Mouse (Mus musculus) heart, adult 2 months (tissue): Measurements from ENCODE around the gene Rasgef1b. TPM values are rescaled to one million over a fixed set of nuclear protein-coding genes. Genes with fewer than 3 reads are reported as not detected.

Source experiments
- DNase-seq, 2 experiments: peaks; one replicate each; pipeline ENCODE4 v3.0.0; 2021
- H3K27ac ChIP-seq: fragments of 200-600 bp; 2 replicates; pipeline ENCODE4 v1.8.1; 2022
- H3K27me3 ChIP-seq: fragments of 200-500 bp; 2 replicates; pipeline ENCODE4 v1.6.1; 2012; ENCODE audit warnings: mild to moderate bottlenecking, low read length, inconsistent platforms, mixed read lengths; ENCODE audit not compliant: control insufficient read depth, insufficient read depth
- H3K36me3 ChIP-seq: fragments of 200-500 bp; 2 replicates; pipeline ENCODE4 v1.6.1; 2012; ENCODE audit warnings: low read length, inconsistent platforms; ENCODE audit not compliant: control insufficient read depth, insufficient read depth
- H3K4me1 ChIP-seq: fragments of 200-500 bp; 2 replicates; pipeline ENCODE4 v1.6.1; 2011; ENCODE audit warnings: low read length; ENCODE audit not compliant: control insufficient read depth, insufficient read depth
- H3K4me3 ChIP-seq: fragments of 200-600 bp; 2 replicates; pipeline ENCODE4 v1.8.1; 2022
- H3K79me2 ChIP-seq: fragments of 200-500 bp; replicated peaks from 2 replicates; pipeline ENCODE4 v1.6.1; 2012; ENCODE audit warnings: mild to moderate bottlenecking, inconsistent platforms, low read length, moderate library complexity, mixed read lengths; ENCODE audit not compliant: control insufficient read depth, insufficient read depth
- H3K9ac ChIP-seq: fragments of 200-500 bp; 2 replicates; pipeline ENCODE4 v1.6.1; 2012; ENCODE audit warnings: low read depth, mild to moderate bottlenecking, control low read depth, inconsistent platforms, low read length, mixed read lengths
- CTCF ChIP-seq: fragments of 200-600 bp; IDR thresholded peaks from 2 replicates; pipeline ENCODE4 v1.8.1; 2022; ENCODE audit warnings: antibody characterized with exemption, mild to moderate bottlenecking, moderate library complexity
- EP300 ChIP-seq: fragments of 200-500 bp; IDR thresholded peaks from 2 replicates; pipeline ENCODE4 v1.6.1; 2011; ENCODE audit warnings: low read depth, low read length, control low read depth; ENCODE audit not compliant: insufficient read depth
- POLR2A ChIP-seq: fragments of 200-500 bp; IDR thresholded peaks from 2 replicates; pipeline ENCODE4 v1.6.1; 2011; ENCODE audit warnings: mild to moderate bottlenecking, low read depth, low read length, control low read depth; ENCODE audit not compliant: insufficient read depth
- WGBS: fragments of 180-500 bp; shearing (Covaris S2); methylation state at CpG from one replicate; pipeline ENCODE4 v1.1.7; 2018; 5-methylcytosine and 5-hydroxymethylcytosine counted together
- intact Hi-C: fragments of 180-260 bp; cut with DNase I; formaldehyde crosslinking; loops from one replicate; pipeline ENCODE4 v1.15.1; 2025
- polyA plus RNA-seq: library from polyadenylated mRNA; depleted of rRNA; stranded (reverse); fragments of >200 nt; gene quantifications from 2 replicates; pipeline ENCODE4 v1.2.3, GENCODE M21; 2012
- total RNA-seq, 2 experiments: library from RNA; stranded (reverse); gene quantifications; 2 replicates each; pipeline ENCODE4 v1.2.3; 2021

Gene Rasgef1b
- total and polyA plus RNA-seq, 3 experiments = 4.3 to 17.7 (median 9.3) TPM

GRCm38 (mm10) chr5:99506109-99506508 is 222.8 kb downstream of the Rasgef1b start:
- no peak overlapping the region for H3K4me3 ChIP-seq
- H3K27me3 ChIP-seq = no peaks in the 10 kb centered on the region
- WGBS = 70% methylated on average over 7 of the region's 7 CpGs
- H3K27ac ChIP-seq = no peak overlapping the region
- H3K4me1 ChIP-seq = no peaks in the 10 kb centered on the region
- no peaks in the 10 kb centered on the region for H3K79me2 ChIP-seq
- H3K36me3 ChIP-seq = no peaks in the 10 kb centered on the region
- intact Hi-C loops = no loop called here
- no peak for DNase-seq
- TF ChIP-seq CTCF (no peak), POLR2A (no peak), EP300 (no peak)
- H3K9ac ChIP-seq = no peak overlapping the region

- Histone ChIP-seq H3K9ac (no peak overlapping the region), H3K79me2 (no peaks in the 10 kb centered on the region), H3K36me3 (no peaks in the 10 kb centered on the region), H3K27ac (no peak overlapping the region), H3K4me1 (no peaks in the 10 kb centered on the region), H3K4me3 (no peak overlapping the region), H3K27me3 (no peaks in the 10 kb centered on the region)
- no peak for TF ChIP-seq POLR2A
- no peak for TF ChIP-seq EP300
- TF ChIP-seq CTCF = peak; percentile 19
- WGBS = 73% methylated on average over 9 of the region's 9 CpGs
- DNase-seq = no peak
- intact Hi-C loops = no loop called here
These were observed 224.5 kb downstream of the Rasgef1b start for GRCm38 (mm10) chr5:99504349-99504830.

GRCm38 (mm10) chr5:99502681-99503080 is 226.2 kb downstream of the Rasgef1b start:
- intact Hi-C loops = no loop called here

GRCm38 (mm10) chr5:99499404-99500089 is 229.3 kb downstream of the Rasgef1b start:
- H3K27ac ChIP-seq = no peak overlapping the region
- H3K9ac ChIP-seq = no peak overlapping the region
- no peak for DNase-seq
- intact Hi-C loops = no loop called here
- H3K79me2 ChIP-seq = no peaks in the 10 kb centered on the region
- no peaks in the 10 kb centered on the region for H3K4me1 ChIP-seq
- TF ChIP-seq CTCF (no peak), POLR2A (no peak), EP300 (no peak)
- H3K36me3 ChIP-seq = no peaks in the 10 kb centered on the region
- H3K4me3 ChIP-seq = no peak overlapping the region
- no peaks in the 10 kb centered on the region for H3K27me3 ChIP-seq
- 35% methylated on average over 7 of the region's 7 CpGs for WGBS

More at GRCm38 (mm10) chr5:99502681-99503080, 226.2 kb downstream of the Rasgef1b start:
- Histone ChIP-seq H3K27ac (no peak overlapping the region), H3K9ac (no peak overlapping the region), H3K4me3 (no peak overlapping the region), H3K4me1 (no peaks in the 10 kb centered on the region), H3K79me2 (no peaks in the 10 kb centered on the region), H3K27me3 (no peaks in the 10 kb centered on the region), H3K36me3 (no peaks in the 10 kb centered on the region)
- TF ChIP-seq EP300 (no peak), CTCF (no peak), POLR2A (no peak)
- WGBS = 79% methylated on average over 9 of the region's 9 CpGs
- DNase-seq = no peak

GRCm38 (mm10) chr5:99497856-99498255 is 231.0 kb downstream of the Rasgef1b start:
- TF ChIP-seq CTCF (no peak), POLR2A (no peak), EP300 (no peak)
- no peak overlapping the region for H3K9ac ChIP-seq
- H3K27ac ChIP-seq = no peak overlapping the region
- H3K36me3 ChIP-seq = no peaks in the 10 kb centered on the region
- no peaks in the 10 kb centered on the region for H3K27me3 ChIP-seq
- intact Hi-C loops = no loop called here
- WGBS = 40% methylated on average over 11 of the region's 11 CpGs
- no peaks in the 10 kb centered on the region for H3K4me1 ChIP-seq
- no peak for DNase-seq
- H3K79me2 ChIP-seq = no peaks in the 10 kb centered on the region
- no peak overlapping the region for H3K4me3 ChIP-seq

GRCm38 (mm10) chr5:99496931-99497782 is 231.7 kb downstream of the Rasgef1b start:
- H3K4me3 ChIP-seq = no peak overlapping the region
- H3K9ac ChIP-seq = no peak overlapping the region
- no peaks in the 10 kb centered on the region for H3K79me2 ChIP-seq
- intact Hi-C loops = no loop called here
- H3K4me1 ChIP-seq = no peaks in the 10 kb centered on the region
- H3K27ac ChIP-seq = no peak overlapping the region
- H3K36me3 ChIP-seq = no peaks in the 10 kb centered on the region
- WGBS = 78% methylated on average over 9 of the region's 9 CpGs
- no peaks in the 10 kb centered on the region for H3K27me3 ChIP-seq
- TF ChIP-seq EP300 = no peak
- no peak for TF ChIP-seq POLR2A
- TF ChIP-seq CTCF = no peak
- no peak for DNase-seq
